Mouse (Mus musculus) T-helper 2 cell (primary cell): ENCODE data around the gene Slc35c1.

ENCODE experiments used
- in situ Hi-C: fragments of 300-600 bp; cut with MboI, MseI; formaldehyde crosslinking; loops from one replicate; pipeline ENCODE4 v1.15.1; 2025; ENCODE audit warnings: high pct_unique_total_duplicates

Slc35c1 gene

GRCm38 (mm10) chr2:92459921-92460707, at the start of gene Slc35c1:
TSS of gene Slc35c1 (minus strand) at chr2:92460538.
- in situ Hi-C loops, result loop anchor here (10.0 kb wide), 1 partner anchor 1005 kb away; the partner anchor contains the start of gene Cd82

GRCm38 (mm10) chr2:92505291-92505690, 45.0 kb upstream of the Slc35c1 start:
- in situ Hi-C loops, result no loop called here

DNA sequence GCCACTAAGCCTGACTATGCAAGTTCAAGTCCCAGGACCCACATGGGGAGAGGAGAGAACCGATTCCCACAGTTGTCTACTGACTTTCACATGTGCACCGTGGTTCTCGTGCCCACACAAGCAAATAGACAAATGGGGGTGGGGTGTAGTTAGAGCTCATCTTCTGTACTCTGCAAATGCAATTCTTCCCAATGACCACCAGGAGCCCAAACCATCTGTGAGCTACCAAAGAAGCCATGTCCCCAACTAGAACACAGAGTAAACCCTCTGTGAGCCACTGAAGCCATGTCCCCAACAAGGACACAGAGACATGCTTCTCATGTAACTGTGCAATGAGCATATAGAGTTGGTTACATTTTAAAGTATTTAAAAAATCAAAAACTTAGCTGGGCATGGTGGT, 43.1 kb upstream of the Slc35c1 start:
- in situ Hi-C loops, result no loop called here

GRCm38 (mm10) chr2:92499701-92500322, 39.5 kb upstream of the Slc35c1 start:
- in situ Hi-C loops, result loop anchor here (10.0 kb wide), 1 partner anchor 215 kb away; no protein-coding TSS in a partner anchor

- in situ Hi-C loops, result loop anchor here (10.0 kb wide), 1 partner anchor 218 kb away; no protein-coding TSS in a partner anchor
Observed at GRCm38 (mm10) chr2:92497112-92497511, 36.8 kb upstream of the Slc35c1 start.

GRCm38 (mm10) chr2:92496681-92497080, 36.3 kb upstream of the Slc35c1 start:
- in situ Hi-C loops, result loop anchor here (10.0 kb wide), 1 partner anchor 218 kb away; no protein-coding TSS in a partner anchor

- in situ Hi-C loops, result loop anchor here (10.0 kb wide), 1 partner anchor 220 kb away; no protein-coding TSS in a partner anchor
Observed at GRCm38 (mm10) chr2:92494956-92495355, 34.6 kb upstream of the Slc35c1 start.

DNA sequence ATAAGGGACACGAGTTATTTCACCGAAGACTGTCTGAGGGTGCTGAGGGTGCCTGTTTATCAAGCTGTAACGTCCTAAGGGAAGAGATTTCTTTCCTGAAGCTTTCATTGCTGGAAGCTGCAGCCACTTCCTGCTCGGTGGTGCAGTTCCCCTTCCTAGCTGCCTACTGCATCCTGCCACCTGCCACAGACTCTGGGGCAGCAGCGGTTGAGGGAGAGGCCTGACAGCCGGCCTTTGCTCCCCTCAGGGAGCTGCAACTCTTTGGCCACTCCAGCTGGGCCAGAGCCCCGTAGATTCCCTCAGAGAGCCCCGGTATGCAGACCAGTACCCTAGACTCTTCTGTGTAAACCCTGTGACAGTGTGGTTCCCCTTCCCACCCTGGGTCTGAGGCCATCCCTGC, 34.1 kb upstream of the Slc35c1 start:
- in situ Hi-C loops, result loop anchor here (10.0 kb wide), 1 partner anchor 220 kb away; no protein-coding TSS in a partner anchor

DNA sequence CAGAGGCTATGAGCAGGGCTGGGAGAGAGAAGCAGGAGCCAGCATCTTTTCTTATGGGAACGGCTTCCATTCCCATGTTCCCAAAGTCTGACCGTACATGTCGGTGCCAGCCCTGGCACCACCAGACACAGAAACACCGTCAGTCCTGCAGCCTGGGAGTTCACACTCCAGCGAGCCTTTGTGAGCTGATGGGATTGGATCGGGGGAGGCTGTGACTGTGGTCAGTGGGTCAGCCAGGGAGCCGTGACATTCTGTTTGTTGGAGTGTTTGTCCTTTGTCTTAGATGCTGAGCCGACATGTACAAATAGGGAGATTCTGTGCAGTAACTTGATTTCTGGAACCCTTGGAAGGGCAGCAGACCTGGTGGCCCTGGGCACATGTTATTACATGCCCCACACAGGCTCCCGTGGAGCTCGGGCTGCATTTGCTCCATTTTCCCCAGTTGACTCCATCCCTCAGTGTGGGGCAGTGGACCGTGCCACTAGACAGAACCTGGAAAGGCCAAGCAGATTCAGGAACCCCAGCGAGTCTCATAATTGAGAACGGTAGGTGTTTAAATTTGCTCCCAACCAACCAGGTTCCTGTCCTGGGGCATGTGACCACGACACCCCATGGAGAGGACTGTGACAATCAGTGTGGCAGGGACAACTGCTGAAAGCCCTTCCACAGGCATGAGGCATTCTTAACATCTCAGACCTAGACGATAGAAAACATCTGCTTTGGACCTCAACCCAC, 33.5 kb upstream of the Slc35c1 start:
- in situ Hi-C loops, result loop anchor here (10.0 kb wide), 1 partner anchor 221 kb away; no protein-coding TSS in a partner anchor

- in situ Hi-C loops, result loop anchor here (10.0 kb wide), 1 partner anchor 223 kb away; no protein-coding TSS in a partner anchor
Observed at GRCm38 (mm10) chr2:92491950-92492501, 31.7 kb upstream of the Slc35c1 start.

DNA sequence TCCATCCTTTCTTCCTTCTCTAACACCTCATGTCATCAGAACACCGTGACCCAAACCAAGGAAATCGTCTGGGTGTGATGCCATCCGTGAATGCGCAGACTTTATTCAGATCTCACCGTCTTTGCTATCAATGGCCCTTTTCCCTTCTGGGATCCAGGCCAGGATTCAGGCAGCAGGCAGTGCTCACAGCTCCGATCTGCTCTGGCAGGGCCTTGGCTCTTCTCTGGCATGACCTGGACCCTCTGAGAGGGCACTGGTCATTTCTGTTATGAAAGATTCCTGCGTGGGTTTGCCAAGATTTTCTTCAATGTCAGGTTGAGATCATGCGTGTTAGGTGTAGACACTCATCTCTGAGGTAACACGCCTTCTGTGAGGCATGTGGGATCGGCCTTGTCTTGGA, 30.2 kb upstream of the Slc35c1 start:
- in situ Hi-C loops, result loop anchor here (10.0 kb wide), 1 partner anchor 224 kb away; no protein-coding TSS in a partner anchor

DNA sequence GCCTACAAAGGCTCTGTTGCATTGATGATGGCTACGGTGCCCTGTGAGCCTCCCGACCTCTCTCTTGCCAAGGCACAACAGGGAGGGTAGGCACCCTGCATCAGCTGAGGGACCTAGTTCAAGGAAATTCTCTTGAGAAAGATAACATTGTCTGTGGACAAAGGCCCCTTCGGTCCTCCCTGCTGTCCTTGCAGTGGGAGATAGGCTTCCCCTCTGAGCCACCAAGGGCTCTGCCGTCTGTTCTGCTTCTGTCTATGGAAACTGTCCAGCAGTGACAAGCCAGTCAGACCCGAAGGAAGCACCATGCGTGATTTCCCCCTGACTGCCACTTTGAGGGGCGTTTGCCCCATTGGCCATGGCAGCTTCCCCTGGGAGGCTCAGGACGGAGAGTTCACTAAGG, 27.5 kb upstream of the Slc35c1 start:
- in situ Hi-C loops, result no loop called here

GRCm38 (mm10) chr2:92486911-92487310, 26.6 kb upstream of the Slc35c1 start:
- in situ Hi-C loops, result no loop called here

DNA sequence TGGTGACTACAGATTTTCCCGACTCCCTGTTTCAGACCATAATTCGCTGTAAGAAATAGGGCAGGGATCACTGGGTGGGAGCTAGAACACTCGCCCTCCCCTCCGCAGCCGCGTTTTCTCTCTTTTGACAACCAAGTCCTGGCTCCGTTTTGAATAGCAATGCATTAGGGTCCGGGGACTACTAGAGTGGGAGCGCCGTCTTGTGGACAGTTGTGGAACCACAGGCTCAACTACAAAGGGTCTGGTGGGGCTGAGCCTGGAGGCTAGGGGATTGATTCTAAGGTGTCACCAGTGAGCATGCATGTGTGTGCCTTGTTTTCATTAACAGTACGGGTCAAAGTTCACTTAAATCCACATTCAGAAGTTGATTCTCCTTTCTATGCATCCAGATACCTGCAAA, 26.1 kb upstream of the Slc35c1 start:
- in situ Hi-C loops, result no loop called here

- in situ Hi-C loops, result no loop called here
Observed at GRCm38 (mm10) chr2:92485640-92486295, 25.4 kb upstream of the Slc35c1 start.

DNA sequence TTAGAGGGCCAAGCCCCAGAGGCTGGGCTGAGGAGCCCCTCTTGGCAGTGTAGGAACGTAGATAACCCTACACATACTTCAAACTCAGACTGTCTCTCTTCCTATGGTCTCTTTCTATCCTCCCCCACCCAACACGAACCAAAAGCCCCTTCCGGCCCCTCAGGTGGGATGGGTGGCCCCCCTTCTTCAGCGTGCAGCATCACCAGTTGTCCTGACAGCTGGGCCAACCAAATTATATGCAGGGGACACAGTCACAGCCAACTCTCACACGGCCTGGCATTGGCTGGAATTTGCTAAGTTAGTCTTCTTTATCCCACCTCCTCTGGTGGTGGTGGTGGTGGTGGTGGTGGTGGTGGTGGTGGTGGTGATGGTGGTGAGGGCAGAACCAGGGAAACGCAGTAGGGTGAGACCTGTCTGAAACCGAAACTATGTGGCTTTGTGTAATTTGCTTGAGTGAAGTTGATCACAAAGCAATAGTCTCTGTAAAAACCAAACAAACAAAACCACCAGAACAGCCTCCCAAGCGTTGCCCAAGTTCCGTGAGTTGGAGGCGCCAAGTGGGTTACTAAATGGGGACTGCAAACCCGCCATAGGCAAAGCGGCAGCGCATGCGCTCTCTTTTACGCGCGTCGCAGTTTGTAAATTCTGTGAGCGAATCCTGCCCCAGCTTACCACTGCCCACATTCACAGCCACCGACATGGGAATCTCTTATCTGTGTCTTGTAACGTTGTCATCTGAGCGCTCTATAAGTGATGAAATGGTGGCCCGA, 24.1 kb upstream of the Slc35c1 start:
- in situ Hi-C loops, result no loop called here

DNA sequence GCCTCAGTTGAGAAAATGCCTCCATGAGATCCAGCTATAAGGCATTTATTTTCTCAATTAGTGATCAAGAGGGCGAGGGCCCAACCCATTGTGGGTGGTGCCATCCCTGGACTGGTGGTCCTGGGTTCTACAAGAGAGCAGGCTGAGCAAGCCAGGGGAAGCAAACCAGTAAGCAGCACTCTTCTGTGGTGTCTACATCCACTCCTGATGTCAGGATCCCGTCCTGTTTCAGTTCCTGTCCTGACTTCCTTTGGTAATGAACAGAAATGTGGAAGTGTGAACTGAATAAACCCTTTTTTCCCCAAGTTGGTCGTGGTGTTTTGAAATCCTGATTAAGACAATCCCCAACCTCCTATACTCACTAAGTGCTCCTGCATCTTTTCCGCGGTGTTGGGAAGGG, 23.2 kb upstream of the Slc35c1 start:
- in situ Hi-C loops, result no loop called here

DNA sequence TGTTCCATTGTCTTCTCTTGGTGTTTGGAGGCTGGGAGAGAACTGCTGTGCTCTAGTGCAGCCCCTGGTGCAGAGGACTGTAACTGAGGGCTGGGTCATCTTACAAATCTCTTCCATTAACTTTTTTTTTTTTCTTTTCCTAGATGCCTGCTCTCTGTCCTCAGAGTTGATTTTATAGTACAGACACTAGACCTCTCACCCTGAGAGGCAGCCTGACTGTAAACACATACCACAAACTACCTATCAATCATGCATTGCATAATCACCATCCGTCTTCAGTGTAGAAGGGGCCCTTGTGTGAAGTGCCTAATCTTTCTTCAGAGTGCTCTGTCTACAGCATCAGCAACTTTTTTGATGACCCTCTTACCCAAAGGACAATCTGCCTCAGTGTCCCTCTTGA, 22.2 kb upstream of the Slc35c1 start:
- in situ Hi-C loops, result no loop called here

- in situ Hi-C loops, result no loop called here
Observed at GRCm38 (mm10) chr2:92478313-92478688, 18.0 kb upstream of the Slc35c1 start.

DNA sequence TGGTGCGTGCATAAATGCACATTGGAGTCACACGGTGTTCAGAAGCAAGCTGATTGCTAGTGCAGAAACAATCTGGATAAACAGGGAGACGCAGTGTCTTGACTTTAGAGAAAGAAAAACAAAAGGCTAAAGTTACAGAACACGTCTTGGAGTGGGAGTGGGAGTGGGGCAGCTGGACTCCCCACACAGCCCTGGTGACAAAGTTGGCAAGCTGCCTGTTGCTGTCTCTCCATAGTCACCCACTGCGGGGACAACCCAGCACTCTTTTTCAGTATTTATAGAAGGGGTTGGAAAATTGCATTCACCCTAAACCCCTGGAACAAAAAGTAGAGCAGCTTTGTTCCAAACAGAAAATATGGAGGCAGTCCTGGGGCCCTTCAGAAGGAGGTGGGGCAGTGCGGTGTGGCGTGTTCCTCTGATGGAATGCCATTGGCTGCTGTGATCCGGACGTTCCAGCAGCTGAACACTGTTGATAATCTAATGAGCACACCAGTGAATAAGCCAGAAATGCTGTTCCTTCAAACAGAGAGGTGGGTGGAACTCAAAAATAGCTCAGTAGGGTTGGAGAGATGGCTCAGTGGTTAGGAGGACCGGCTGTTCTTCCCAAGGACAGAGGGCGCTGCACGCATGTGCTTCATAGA, 17.5 kb upstream of the Slc35c1 start:
- in situ Hi-C loops, result no loop called here
